In the genomic region with DNA sequence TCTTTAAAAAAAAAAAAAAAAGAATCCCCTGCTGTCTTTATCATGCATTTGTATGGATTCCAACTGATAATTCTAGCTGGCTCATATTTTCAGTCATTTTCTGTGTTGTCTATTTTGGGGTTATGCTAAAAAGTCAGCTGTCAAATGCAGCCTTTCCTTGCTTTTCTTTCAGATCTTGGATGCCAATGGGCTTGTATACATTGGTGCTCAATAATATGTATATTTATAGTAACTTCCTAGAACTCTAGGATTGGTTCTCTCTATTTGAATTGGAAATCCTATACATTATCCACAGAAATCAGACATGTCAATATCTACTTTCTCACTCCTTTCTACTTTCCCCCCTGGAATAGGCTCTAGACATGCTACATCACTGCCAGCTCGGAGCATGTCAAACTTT, we compare ENCODE assay signal across 28 mouse cellular contexts. TPM values are rescaled to one million over a fixed set of nuclear protein-coding genes. Genes with fewer than 3 reads are reported as not detected.
"Had no signal": no experiment of that assay in that cellular context is flagged by ENCODE, and none has a peak within 500 bp of the region (broad histone marks: within the 10 kb centered on the region; RNA-seq: fewer than 3 reads in every experiment).

No protein-coding gene starts in this region.

- H3K4me3 ChIP-seq: embryonic facial prominence, embryonic 10.5 days; embryonic facial prominence, embryonic 12.5 days; embryonic facial prominence, embryonic 13.5 days; embryonic facial prominence, embryonic 15.5 days; erythroblast, embryonic 14.5 days; gastrocnemius, adult 2 months; heart, adult 2 months; heart, embryonic 10.5 days; heart, embryonic 12.5 days; heart, embryonic 13.5 days had no signal

- H3K9ac ChIP-seq: embryonic facial prominence, embryonic 12.5 days; embryonic facial prominence, embryonic 13.5 days; embryonic facial prominence, embryonic 15.5 days; heart, embryonic 12.5 days; heart, embryonic 13.5 days had no signal

- H3K27ac ChIP-seq: embryonic facial prominence, embryonic 10.5 days; embryonic facial prominence, embryonic 12.5 days; embryonic facial prominence, embryonic 13.5 days; gastrocnemius, adult 2 months; heart, adult 2 months; heart, embryonic 10.5 days; heart, embryonic 13.5 days had no signal

- H3K27me3 ChIP-seq: embryonic facial prominence, embryonic 12.5 days; embryonic facial prominence, embryonic 13.5 days; embryonic facial prominence, embryonic 15.5 days; heart, embryonic 12.5 days; heart, embryonic 13.5 days had no signal

- H3K9me3 ChIP-seq: embryonic facial prominence, embryonic 12.5 days; embryonic facial prominence, embryonic 13.5 days; embryonic facial prominence, embryonic 15.5 days had no signal

- H3K4me2 ChIP-seq: embryonic facial prominence, embryonic 12.5 days; embryonic facial prominence, embryonic 13.5 days; embryonic facial prominence, embryonic 15.5 days; heart, embryonic 11.5 days; heart, embryonic 12.5 days; heart, embryonic 13.5 days had no signal

- H3K4me1 ChIP-seq: embryonic facial prominence, embryonic 12.5 days; heart, embryonic 10.5 days; heart, embryonic 12.5 days; heart, embryonic 13.5 days had no signal

- DNase-seq: gastrocnemius, adult 2 months; gastrocnemius, postnatal 10 days; gastrocnemius, postnatal 14 days; gastrocnemius, postnatal 25 days; gastrocnemius, postnatal 36 days; heart, adult 11 months; heart, adult 18-20 months; heart, adult 2 months had no signal

- H3K36me3 ChIP-seq: embryonic facial prominence, embryonic 10.5 days; embryonic facial prominence, embryonic 12.5 days; embryonic facial prominence, embryonic 13.5 days; embryonic facial prominence, embryonic 15.5 days; heart, embryonic 12.5 days; heart, embryonic 13.5 days had no signal

RNA-seq across cellular contexts. Expression of gene 4933416C03Rik, which starts 5.0 kb away (rescaled TPM):
- total RNA-seq: common myeloid progenitor, adult 5-6 weeks; gastrocnemius, adult 18-20 months; gastrocnemius, adult 2 months; gastrocnemius, adult 8-10 months; gastrocnemius, postnatal 10 days; gastrocnemius, postnatal 14 days; gastrocnemius, postnatal 25 days; gastrocnemius, postnatal 36 days; gastrocnemius, postnatal 4 days; granulocyte monocyte progenitor cell, adult 5-6 weeks; heart, adult 18-20 months; heart, adult 2 months; heart, adult 8-10 months had no signal
- polyA plus RNA-seq: cerebellum, adult 2 months; cortical plate, adult 2 months; embryonic facial prominence, embryonic 10.5 days; embryonic facial prominence, embryonic 11.5 days; embryonic facial prominence, embryonic 12.5 days; embryonic facial prominence, embryonic 13.5 days; embryonic facial prominence, embryonic 14.5 days; embryonic facial prominence, embryonic 15.5 days; erythroblast, embryonic 14.5 days; frontal cortex, adult 2 months; heart, adult 2 months; heart, embryonic 10.5 days; heart, embryonic 11.5 days; heart, embryonic 12.5 days; heart, embryonic 13.5 days had no signal
